Mouse (Mus musculus): ENCODE results near the gene Inha.

DNA sequence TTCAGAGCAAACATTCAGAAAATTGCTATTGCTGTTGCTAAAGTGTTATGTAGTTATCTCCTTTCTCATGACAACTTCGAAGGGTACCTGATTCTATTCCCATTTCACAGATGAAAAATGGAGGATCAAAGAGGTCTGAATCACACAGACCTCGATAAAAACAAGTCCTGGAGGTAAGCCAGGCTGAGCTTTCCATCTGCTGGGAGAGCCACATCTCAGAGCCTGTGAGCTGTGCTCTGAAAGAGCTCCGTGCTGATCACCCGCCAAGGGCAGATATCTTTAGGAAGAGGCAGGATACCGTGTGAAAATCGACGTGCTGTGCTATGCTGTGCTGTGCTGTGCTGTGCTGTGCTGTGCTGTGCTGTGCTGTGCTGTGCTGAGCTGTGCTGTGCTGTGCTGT, 46.6 kb upstream of the Inha start:
- no peak for TF ChIP-seq ZNF384 (IDR thresholded peaks at IDR 0.05; ENCODE audit: low read depth, low read length)
- TF ChIP-seq CHD2 (IDR thresholded peaks at IDR 0.05; ENCODE audit: low read depth, low read length) = no peak
- no peak for TF ChIP-seq ZC3H11A (IDR thresholded peaks at IDR 0.05; ENCODE audit: borderline replicate concordance, low read depth, low read length)
- TF ChIP-seq MAFK (IDR thresholded peaks at IDR 0.05; ENCODE audit: insufficient read depth, low read depth, low read length) = no peak

All from ES-E14 (cell line).